Mouse (Mus musculus) heart, postnatal 0 days (tissue): ENCODE measurements around the gene Tnnt3. TPM values are rescaled to one million over a fixed set of nuclear protein-coding genes. Genes with fewer than 3 reads are reported as not detected.

Source experiments
- ATAC-seq: fragments of 200-750 bp; cut with Nextera tagmentation; 2 replicates; pipeline ENCODE4 v1.8.0; 2017; ENCODE audit warnings: low read depth, moderate number of reproducible peaks, moderate library complexity; ENCODE audit not compliant: insufficient read depth
- DNase-seq: peaks from one replicate; pipeline ENCODE4 v3.0.0-alpha.2; 2016; ENCODE audit warnings: low spot score
- H3K27ac ChIP-seq: fragments of 300-500 bp; sonication (generic); 2 replicates; pipeline ENCODE4 v1.5.1; 2014; ENCODE audit warnings: low read depth, mild to moderate bottlenecking
- H3K27me3 ChIP-seq: fragments of 300-500 bp; sonication (generic); 2 replicates; pipeline ENCODE4 v1.6.1; 2014; ENCODE audit warnings: low read length, mixed read lengths; ENCODE audit not compliant: control insufficient read depth, insufficient read depth
- H3K36me3 ChIP-seq: fragments of 300-500 bp; sonication (generic); replicated peaks from 2 replicates; pipeline ENCODE4 v1.6.1; 2014; ENCODE audit warnings: low read length, mixed read lengths; ENCODE audit not compliant: control insufficient read depth, insufficient read depth
- H3K4me1 ChIP-seq: fragments of 300-500 bp; sonication (generic); 2 replicates; pipeline ENCODE4 v1.6.1; 2014; ENCODE audit warnings: antibody characterized with exemption; ENCODE audit not compliant: control insufficient read depth, insufficient read depth
- H3K4me2 ChIP-seq: fragments of 300-500 bp; sonication (generic); 2 replicates; pipeline ENCODE4 v1.6.1; 2014; ENCODE audit warnings: low read depth, mild to moderate bottlenecking, low read length, moderate library complexity
- H3K4me3 ChIP-seq: fragments of 300-500 bp; sonication (generic); 2 replicates; pipeline ENCODE4 v1.5.1; 2014; ENCODE audit warnings: low read depth, low read length
- H3K9ac ChIP-seq: fragments of 300-500 bp; sonication (generic); replicated peaks from 2 replicates; pipeline ENCODE4 v1.6.1; 2014; ENCODE audit warnings: low read depth, low read length, mixed read lengths
- H3K9me3 ChIP-seq: fragments of 300-500 bp; sonication (generic); replicated peaks from 2 replicates; pipeline ENCODE4 v1.6.1; 2016; ENCODE audit warnings: low read length; ENCODE audit not compliant: control insufficient read depth
- CTCF ChIP-seq: IDR thresholded peaks from 2 replicates; pipeline ENCODE4 v1.5.1; 2016; ENCODE audit warnings: antibody characterized with exemption, control low read depth, low read depth
- EP300 ChIP-seq: IDR thresholded peaks from 2 replicates; pipeline ENCODE4 v1.6.1; 2016; ENCODE audit warnings: antibody characterized with exemption, low read depth
- WGBS: fragments of 180-500 bp; shearing (Covaris S2); extraction: QIAGEN DNeasy Blood & Tissue Kit; methylation state at CpG from one replicate; pipeline ENCODE4 v1.1.7; 2014; 5-methylcytosine and 5-hydroxymethylcytosine counted together
- polyA plus RNA-seq: library from polyadenylated mRNA; unstranded; fragments of >200 nt; fragmentation: Nextera tagmentation; extraction: Ambion mirVana; gene quantifications from 2 replicates; pipeline ENCODE4 v1.2.1, GENCODE M21; 2015
- total RNA-seq: library from RNA; depleted of rRNA; stranded (reverse); fragments of >200 nt; gene quantifications from 2 replicates; pipeline ENCODE4 v1.2.3, GENCODE M21; 2014; ENCODE audit warnings: low replicate concordance

The Tnnt3 gene
- total and polyA plus RNA-seq, 2 experiments from 2014 or later, result 0.73 to 2.5 TPM

DNA sequence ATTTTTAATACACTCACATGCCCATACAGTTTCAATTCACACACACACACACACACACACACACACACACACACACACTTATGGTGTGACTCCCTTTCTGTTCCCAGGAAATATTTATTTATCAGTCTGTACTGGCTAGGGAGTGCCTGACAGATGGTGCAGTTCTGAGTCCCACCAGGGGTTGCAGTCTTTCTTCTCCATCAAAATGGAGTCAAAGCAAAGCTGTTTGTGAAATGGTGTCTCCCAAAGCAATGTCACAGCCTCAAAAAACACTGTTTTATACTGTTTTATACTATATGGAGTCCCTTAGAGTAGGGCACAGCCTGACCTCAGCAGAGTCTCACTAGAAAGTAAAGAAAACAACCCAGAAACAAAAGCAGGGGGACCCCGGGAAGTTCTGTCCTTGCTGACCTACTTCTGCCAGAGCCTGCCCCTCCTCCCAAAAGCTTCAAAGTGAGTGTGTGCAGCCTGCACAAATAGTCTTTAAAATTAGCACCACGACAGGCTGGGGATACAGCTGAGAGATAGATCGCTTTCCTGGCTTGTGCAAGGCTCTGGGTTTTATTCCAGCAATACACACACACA is 41.3 kb upstream of the Tnnt3 start:
- peak; percentile 59 for ATAC-seq
- 0% methylated on average over 3 of the region's 3 CpGs for WGBS

DNA sequence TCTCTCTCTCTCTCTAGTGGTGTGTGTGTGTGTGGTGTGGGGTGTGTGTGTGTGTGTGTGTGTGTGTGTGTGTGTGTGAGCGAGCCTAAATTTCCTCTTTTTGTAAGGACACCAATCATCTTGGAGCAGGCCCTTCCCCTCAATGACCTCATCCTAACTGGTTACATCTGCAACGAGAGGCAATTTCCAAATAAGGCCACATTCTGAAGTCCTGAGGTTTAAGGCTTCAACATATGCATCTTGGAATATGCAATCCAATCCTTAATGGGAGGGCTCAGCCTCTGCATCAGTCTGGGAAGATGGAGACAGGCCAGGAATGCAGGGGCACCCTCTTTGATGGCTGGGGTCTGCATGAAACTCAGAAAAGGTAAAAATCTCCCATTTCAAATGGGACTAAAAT is 40.6 kb upstream of the Tnnt3 start:
- H3K36me3 ChIP-seq, result no peaks in the 10 kb centered on the region
- WGBS, result 5% methylated on average over 2 of the region's 2 CpGs
- H3K9me3 ChIP-seq, result no peaks in the 10 kb centered on the region
- H3K4me3 ChIP-seq, result no peak overlapping the region
- peak; percentile 4; the same call in 1 of the 2 replicates for ATAC-seq
- peak; percentile 71 for DNase-seq
- peaks cover 67% of the 10 kb centered on the region for H3K4me1 ChIP-seq
- TF ChIP-seq EP300 (no peak), CTCF (no peak)
- no peaks in the 10 kb centered on the region for H3K27me3 ChIP-seq
- H3K9ac ChIP-seq, result no peak overlapping the region
- no peak overlapping the region for H3K4me2 ChIP-seq
- peak overlapping the region; percentile 97 for H3K27ac ChIP-seq

More for the DNA sequence above, 41.3 kb upstream of the Tnnt3 start:
- Histone ChIP-seq H3K27me3 (no peaks in the 10 kb centered on the region), H3K9me3 (no peaks in the 10 kb centered on the region), H3K9ac (0 out of 2 replicates have a peak overlapping the region, but pooled peaks have one; percentile 15), H3K27ac (peak overlapping the region; percentile 97), H3K36me3 (no peaks in the 10 kb centered on the region), H3K4me2 (no peak overlapping the region), H3K4me3 (no peak overlapping the region), H3K4me1 (peaks cover 62% of the 10 kb centered on the region)
- no peak for TF ChIP-seq EP300
- TF ChIP-seq CTCF, result no peak
- DNase-seq, result peak; percentile 88

DNA sequence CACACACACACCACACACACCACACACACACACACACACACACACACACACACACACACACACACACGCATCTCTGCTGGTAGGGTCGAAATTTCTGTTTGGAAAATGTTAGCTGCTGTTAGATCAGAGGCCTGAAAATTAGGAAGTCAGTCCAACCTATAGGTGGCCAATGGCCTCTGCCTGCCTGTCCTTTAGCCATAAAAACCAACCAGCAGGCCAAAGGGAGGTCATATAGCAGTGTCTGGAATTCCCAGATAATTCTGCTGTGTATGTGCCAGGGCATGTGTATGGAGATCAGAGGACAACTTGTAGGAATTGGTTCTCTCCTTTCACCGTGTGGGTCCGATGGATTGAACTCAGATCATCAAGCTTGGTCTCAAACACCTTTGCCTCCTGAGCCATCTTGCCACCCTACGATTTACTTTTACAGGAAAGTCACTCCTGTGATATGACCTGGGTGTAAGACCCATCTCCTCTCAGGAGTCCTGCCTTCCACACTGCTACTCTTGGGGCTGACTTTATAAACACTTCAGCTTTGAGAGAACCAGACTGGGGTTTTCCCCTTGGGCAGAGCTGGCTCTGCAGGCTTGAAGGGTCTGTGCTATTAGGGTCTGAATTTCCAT is 39.8 kb upstream of the Tnnt3 start:
- H3K4me3 ChIP-seq, result no peak overlapping the region
- H3K27me3 ChIP-seq, result no peaks in the 10 kb centered on the region
- no peaks in the 10 kb centered on the region for H3K36me3 ChIP-seq
- ATAC-seq (no peak; the same call in 1 of the 2 replicates), DNase-seq (no peak)
- H3K27ac ChIP-seq, result peak overlapping the region; percentile 97
- 32% methylated on average over 5 of the region's 5 CpGs for WGBS
- no peaks in the 10 kb centered on the region for H3K9me3 ChIP-seq
- H3K4me1 ChIP-seq, result peaks cover 67% of the 10 kb centered on the region
- TF ChIP-seq EP300, result no peak
- no peak for TF ChIP-seq CTCF
- no peak overlapping the region for H3K4me2 ChIP-seq
- no peak overlapping the region for H3K9ac ChIP-seq

DNA sequence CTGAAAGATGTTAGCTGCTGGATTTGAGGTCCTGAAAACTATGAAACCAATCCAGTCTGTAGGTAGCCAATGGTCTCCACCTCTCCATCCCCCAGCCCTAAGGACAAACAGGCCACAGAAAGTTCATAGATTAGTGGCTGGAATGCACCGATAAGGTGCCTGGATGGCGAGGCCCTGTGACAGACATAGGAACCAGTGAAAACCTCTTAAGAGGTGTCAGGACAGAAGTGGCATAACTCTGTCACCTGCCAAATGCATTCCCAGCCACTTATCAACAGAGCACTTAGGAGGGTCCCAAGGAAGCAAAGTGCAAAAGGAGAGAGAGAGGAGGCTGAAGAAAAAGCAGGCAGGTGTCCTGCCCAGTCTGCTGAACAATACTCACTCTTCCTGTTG is 39.3 kb upstream of the Tnnt3 start:
- H3K9me3 ChIP-seq, result no peaks in the 10 kb centered on the region
- DNase-seq, result peak; percentile 86
- H3K4me1 ChIP-seq, result peaks cover 67% of the 10 kb centered on the region
- H3K9ac ChIP-seq, result no peak overlapping the region
- H3K36me3 ChIP-seq, result no peaks in the 10 kb centered on the region
- peak; percentile 80 for ATAC-seq
- H3K4me3 ChIP-seq, result no peak overlapping the region
- no peak overlapping the region for H3K4me2 ChIP-seq
- no peaks in the 10 kb centered on the region for H3K27me3 ChIP-seq
- H3K27ac ChIP-seq, result peak overlapping the region; percentile 97
- TF ChIP-seq EP300 (peak; percentile 97), CTCF (no peak)
- 29% methylated on average over 2 of the region's 2 CpGs for WGBS

DNA sequence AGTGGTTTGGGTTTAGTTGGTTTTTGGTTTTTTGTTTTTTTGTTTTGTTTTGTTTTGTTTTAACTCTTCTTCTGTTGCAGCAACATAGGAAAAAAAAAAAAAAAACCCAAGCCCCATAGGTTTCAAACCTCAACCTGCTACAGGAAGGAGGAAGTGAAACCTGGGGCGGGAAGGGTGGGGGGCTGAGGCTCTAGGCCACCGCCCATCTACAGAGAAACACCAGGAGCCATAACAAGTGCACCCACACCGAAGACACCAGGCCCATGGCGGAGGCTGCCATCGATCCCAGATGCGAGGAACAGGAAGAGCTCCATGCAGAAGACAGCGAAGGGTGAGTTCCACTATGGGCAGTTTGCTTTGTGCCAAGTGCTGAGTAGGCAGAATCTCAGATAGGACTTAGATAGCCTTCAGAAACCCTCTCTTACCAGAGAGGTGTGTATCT is 38.0 kb upstream of the Tnnt3 start, which contains the start of gene Lsp1:
TSS of gene Lsp1 (plus strand) at position 174 of the 442 bp plus-strand sequence.
- ATAC-seq (no peak), DNase-seq (no peak)
- Histone ChIP-seq H3K27me3 (no peaks in the 10 kb centered on the region), H3K9ac (peak within 1 kb of the TSS; percentile 30; the same call in 1 of the 2 replicates), H3K9me3 (no peaks in the 10 kb centered on the region), H3K4me2 (peak within 1 kb of the TSS; percentile 37; the same call in 1 of the 2 replicates), H3K36me3 (no peaks in the 10 kb centered on the region), H3K27ac (peak within 1 kb of the TSS; percentile 97), H3K4me1 (peaks cover 67% of the 10 kb centered on the region), H3K4me3 (peak within 1 kb of the TSS; percentile 23; the same call in 1 of the 2 replicates)
- 89% methylated on average over 7 of the region's 7 CpGs for WGBS
- TF ChIP-seq CTCF, result no peak
- no peak for TF ChIP-seq EP300
